Mouse (Mus musculus) embryonic fibroblast, embryonic 13.5 days (primary cell): ENCODE data around the gene Srsf3. TPM values are rescaled to one million over a fixed set of nuclear protein-coding genes. Genes with fewer than 3 reads are reported as not detected.

Experiments used
- H3K27ac ChIP-seq: 2 replicates; pipeline ENCODE4 v1.5.1; 2012; ENCODE audit warnings: low read length, control low read depth, inconsistent platforms; ENCODE audit not compliant: insufficient read depth
- H3K4me1 ChIP-seq: 2 replicates; pipeline ENCODE4 v1.6.1; 2011; ENCODE audit warnings: low read length; ENCODE audit not compliant: control insufficient read depth, insufficient read depth
- H3K4me3 ChIP-seq: 2 replicates; pipeline ENCODE4 v1.5.1; 2011; ENCODE audit warnings: mild to moderate bottlenecking, control low read depth, low read length; ENCODE audit not compliant: insufficient read depth
- CTCF ChIP-seq: IDR thresholded peaks from 2 replicates; pipeline ENCODE4 v1.5.1; 2011; ENCODE audit warnings: mild to moderate bottlenecking, control low read depth, low read length, moderate library complexity, borderline replicate concordance; ENCODE audit not compliant: insufficient read depth
- POLR2A ChIP-seq: IDR thresholded peaks from 2 replicates; pipeline ENCODE4 v1.6.1; 2011; ENCODE audit warnings: low read depth, mild to moderate bottlenecking, control low read depth, low read length, moderate library complexity
- polyA plus RNA-seq: library from polyadenylated mRNA; stranded (reverse); fragments of >200 nt; gene quantifications from 2 replicates; pipeline ENCODE4 v1.2.4, GENCODE M21; 2011; ENCODE audit warnings: low read depth; ENCODE audit not compliant: missing spikeins, insufficient read length

Srsf3 gene
- polyA plus RNA-seq, 1 experiment = 253 TPM

GRCm38 (mm10) chr17:29072701-29073307, 40.4 kb downstream of the Srsf3 start:
- no peak overlapping the region for H3K4me3 ChIP-seq
- no peak for TF ChIP-seq POLR2A
- no peak for TF ChIP-seq CTCF
- no peak overlapping the region for H3K27ac ChIP-seq
- H3K4me1 ChIP-seq = peaks cover 2% of the 10 kb centered on the region; the same call in 1 of the 2 replicates

- TF ChIP-seq CTCF = no peak
- no peak for TF ChIP-seq POLR2A
These were observed 40.9 kb downstream of the Srsf3 start for GRCm38 (mm10) chr17:29073313-29073712.

GRCm38 (mm10) chr17:29074085-29074484, 41.7 kb downstream of the Srsf3 start:
- Histone ChIP-seq H3K4me1 (no peaks in the 10 kb centered on the region), H3K27ac (no peak overlapping the region), H3K4me3 (no peak overlapping the region)
- TF ChIP-seq POLR2A = no peak
- TF ChIP-seq CTCF = no peak

More at GRCm38 (mm10) chr17:29073313-29073712, 40.9 kb downstream of the Srsf3 start:
- Histone ChIP-seq H3K27ac (no peak overlapping the region), H3K4me1 (no peaks in the 10 kb centered on the region), H3K4me3 (no peak overlapping the region)

- no peak for TF ChIP-seq CTCF
- Histone ChIP-seq H3K4me3 (no peak overlapping the region), H3K4me1 (peaks cover 3% of the 10 kb centered on the region; the same call in 1 of the 2 replicates), H3K27ac (no peak overlapping the region)
These were observed 43.8 kb downstream of the Srsf3 start for GRCm38 (mm10) chr17:29076235-29076634.

- Histone ChIP-seq H3K4me3 (peak overlapping the region; percentile 47), H3K27ac (peak overlapping the region; percentile 99), H3K4me1 (peaks cover 9% of the 10 kb centered on the region)
- peak; percentile 67 for TF ChIP-seq POLR2A
- TF ChIP-seq CTCF = no peak
These were observed 45.5 kb downstream of the Srsf3 start for GRCm38 (mm10) chr17:29077786-29078509.

GRCm38 (mm10) chr17:29078519-29079383, 46.3 kb downstream of the Srsf3 start:
- H3K27ac ChIP-seq = peak overlapping the region; percentile 99
- TF ChIP-seq POLR2A (peak; percentile 80), CTCF (no peak)

GRCm38 (mm10) chr17:29080758-29081617, 48.6 kb downstream of the Srsf3 start:
- H3K4me1 ChIP-seq = peaks cover 9% of the 10 kb centered on the region
- peak overlapping the region; percentile 85 for H3K27ac ChIP-seq
- TF ChIP-seq CTCF (no peak), POLR2A (peak; percentile 70)
- H3K4me3 ChIP-seq = no peak overlapping the region

More at GRCm38 (mm10) chr17:29078519-29079383, 46.3 kb downstream of the Srsf3 start:
- H3K4me3 ChIP-seq = peak overlapping the region; percentile 47
- peaks cover 9% of the 10 kb centered on the region for H3K4me1 ChIP-seq

- TF ChIP-seq CTCF = no peak
- no peak for TF ChIP-seq POLR2A
- Histone ChIP-seq H3K27ac (peak overlapping the region; percentile 85), H3K4me1 (peaks cover 9% of the 10 kb centered on the region), H3K4me3 (no peak overlapping the region)
These were observed 49.4 kb downstream of the Srsf3 start for GRCm38 (mm10) chr17:29081618-29082381.

GRCm38 (mm10) chr17:29083586-29083985, 51.2 kb downstream of the Srsf3 start:
- TF ChIP-seq POLR2A = no peak
- no peak for TF ChIP-seq CTCF
- Histone ChIP-seq H3K4me3 (no peak overlapping the region), H3K4me1 (peaks cover 9% of the 10 kb centered on the region), H3K27ac (no peak overlapping the region)
